Mouse (Mus musculus) 416B (cell line): ENCODE results near the gene Slc6a4.
A peak's percentile ranks its signal among the peaks of the same experiment; 100 is the strongest.

Experiments used
- DNase-seq: peaks from one replicate; pipeline ENCODE4 v3.0.0; 2011; ENCODE audit warnings: low read depth

Slc6a4 gene

DNA sequence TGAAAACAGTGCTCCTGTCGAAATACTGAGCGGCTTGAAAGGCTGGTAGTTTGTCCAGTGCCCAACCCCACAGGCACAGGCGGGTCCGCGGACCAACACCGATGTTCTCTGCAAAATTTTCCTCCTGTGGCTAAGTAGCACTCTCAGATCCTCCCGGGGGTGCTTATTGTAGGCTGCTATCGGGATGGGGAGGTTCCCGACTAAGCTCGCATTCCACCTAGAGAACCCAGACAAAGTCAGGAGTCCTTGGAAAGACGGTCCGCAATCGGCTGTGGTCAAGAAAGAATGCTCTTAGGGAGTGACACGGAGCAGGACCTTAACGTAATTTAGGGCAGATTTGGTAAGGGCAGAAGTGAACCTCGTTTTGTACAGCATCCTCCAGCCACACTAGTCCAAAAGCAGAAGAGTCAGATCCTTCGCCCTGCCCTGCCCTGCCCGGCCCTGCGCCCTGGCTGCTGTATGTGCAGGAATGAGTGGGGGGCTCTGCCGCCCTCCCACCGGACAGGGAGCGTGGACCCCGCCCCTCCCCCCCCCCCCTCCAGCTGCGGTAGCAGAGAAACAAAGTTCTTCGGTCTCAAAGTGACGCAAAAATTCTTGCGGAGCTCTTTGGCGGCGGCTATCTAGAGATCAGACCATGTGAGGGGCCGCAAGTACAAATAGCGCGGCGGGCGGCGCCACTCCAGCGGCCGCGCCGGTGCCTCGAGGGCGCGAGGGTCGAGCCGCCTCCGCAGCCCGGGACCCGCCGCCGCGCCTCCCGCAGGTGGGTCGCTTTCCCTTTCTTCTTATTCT is at the start of gene Slc6a4:
Gene Slc6a4 (plus strand): TSS at position 688 of the 789 bp plus-strand sequence.
- no peak for DNase-seq

DNA sequence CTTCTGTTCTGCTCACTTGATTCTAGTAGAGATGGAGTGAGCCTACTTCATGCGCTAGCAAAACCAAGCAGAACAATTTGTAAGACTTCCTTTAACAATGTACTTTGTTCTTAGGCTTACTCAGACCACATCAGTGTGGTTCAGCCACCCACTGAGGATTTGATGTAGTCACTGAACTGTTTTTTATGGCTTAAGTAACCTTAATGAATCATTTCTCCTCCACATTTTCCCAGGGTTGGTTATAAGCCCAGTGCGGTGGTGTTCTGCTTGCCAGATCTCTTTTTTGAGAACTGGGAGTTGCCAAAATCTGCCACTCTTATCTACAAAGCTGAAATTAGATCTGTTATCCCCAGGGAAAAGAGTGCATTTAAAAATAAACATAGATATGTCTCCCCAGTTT is 44.9 kb upstream of the Slc6a4 start:
- peak; percentile 43 for DNase-seq

DNA sequence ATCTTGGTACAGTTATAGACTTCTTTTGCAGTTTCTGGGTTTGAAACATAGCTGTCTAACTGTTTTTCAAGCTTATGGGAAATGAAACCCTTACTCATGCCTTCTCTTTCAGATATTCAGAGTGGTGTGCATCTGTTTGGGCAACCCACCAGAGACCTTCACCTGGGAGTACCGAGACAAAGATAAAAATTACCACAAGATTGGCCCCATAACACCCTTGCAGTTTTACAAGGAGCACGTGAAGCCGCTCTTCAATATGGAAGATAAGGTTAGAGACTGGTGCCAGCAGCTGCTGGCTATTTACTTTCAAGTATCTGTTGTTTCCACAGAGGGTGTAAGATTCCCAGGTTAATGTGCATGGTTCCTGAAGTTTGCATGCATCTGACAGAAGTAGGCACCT is 32.7 kb upstream of the Slc6a4 start:
- no peak for DNase-seq

DNA sequence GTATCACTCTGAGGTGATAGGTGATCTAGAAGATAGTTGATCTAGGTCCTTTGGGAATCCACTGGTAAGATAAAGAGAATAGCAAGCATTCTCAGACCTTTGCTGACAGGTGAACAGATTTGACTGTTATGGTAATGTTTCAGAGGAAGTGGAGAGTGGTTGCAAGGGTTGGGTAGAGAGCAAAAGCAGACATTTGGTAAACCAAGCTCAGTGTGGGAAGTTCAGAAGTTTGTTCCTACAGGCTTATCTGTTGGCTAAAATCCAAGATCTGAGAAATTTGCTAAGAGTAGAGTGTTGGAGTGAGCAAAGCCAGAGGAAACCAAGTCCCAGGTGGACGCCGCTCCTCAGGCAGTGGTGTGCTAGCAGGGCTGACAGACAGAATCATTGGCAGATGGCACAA is 28.1 kb upstream of the Slc6a4 start:
- peak; percentile 50 for DNase-seq

DNA sequence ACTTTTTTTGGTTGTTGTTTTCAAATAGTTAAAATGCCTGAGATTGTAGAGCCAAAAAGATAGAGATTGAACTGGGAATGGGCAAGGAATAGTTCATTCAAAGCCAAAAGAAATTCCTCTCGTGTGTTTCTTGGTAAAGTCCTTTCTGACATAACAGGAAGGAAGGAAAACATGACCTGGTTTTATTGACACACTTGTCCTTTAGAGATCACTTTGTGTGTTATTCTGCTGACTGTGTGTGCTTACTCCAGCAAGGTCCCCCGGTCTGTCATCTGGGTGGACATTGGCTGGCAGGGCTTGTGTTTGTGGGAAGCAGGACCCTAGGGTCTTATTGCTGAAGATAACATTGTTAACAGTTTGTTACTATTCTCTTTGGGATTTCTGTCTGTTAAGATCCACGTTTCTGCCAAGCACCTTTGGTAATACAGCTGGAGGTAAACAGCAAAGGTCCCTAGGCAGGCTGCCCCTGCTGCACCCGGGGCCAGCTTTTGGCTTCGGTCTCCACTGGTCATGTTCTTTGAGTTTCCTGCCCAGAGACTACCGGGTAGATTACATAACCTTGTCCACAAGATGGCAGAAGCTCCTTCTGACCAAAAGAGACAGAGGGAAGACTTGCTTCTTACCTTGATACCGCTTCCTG is 23.6 kb upstream of the Slc6a4 start:
- peak; percentile 40 for DNase-seq

DNA sequence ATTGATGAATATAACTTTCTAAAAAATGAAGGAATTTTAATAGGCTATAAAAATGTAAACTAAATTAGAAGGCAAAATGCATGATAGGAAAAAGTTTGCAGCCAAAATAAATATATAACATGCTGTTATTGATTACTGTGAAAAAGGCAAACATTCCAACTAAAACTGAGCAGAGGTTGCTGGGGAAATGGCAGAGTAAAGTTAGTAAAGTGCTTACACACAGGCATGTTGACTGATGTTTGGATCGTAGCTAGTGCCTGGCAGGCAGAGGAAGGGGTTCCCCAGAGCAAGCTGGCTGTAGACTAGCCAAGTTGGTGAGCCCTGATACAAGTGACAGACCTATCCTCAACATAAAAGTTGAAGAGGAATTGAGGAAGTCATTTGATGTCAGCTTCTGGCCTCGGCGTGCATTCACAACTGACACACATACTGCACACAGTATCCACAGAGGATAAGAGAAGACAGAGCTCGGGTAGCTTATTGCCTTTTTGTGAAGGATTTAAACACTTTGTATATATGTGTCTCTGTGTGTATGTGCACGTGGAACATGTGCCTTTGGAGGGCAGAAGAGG is 16.7 kb upstream of the Slc6a4 start:
- no peak for DNase-seq

DNA sequence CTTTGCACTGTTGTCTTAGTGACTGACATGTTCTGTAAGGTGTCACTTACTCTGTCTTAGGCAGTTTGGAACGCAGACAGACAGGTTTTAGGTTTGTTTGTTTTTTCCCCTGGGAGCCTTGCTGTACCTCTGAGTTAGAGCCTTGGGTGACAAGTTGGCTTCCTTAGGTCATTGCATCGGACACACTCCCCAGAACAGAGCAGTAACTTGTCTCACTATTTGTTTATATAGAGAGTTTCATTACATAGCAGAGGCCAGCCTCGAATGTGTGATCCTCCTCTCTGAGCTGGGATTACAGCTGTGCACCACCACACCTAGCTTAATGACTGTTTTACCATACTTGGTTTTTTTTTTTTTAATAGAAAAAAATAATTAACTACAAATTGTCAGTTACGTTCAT is 16.0 kb upstream of the Slc6a4 start:
- no peak for DNase-seq

DNA sequence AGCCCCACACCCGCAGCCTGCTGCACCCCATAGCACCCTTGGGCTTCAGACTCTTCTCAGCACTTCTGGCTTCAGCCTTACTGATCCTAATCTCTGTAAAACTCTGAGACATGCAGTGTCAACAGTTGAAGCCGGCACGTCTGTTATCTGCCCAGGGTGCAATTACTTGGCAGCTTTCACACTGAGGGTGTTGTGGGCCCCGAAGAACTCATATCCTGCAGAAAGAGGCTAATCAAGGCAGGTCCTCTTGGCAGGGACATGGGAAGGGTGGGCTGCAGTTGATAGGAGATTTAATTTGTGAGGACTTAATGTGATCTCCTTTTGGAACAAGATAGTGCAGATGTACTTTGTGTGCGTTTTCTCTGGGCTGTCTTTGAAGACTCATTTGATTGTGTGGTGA is 14.8 kb upstream of the Slc6a4 start:
- DNase-seq, result no peak

DNA sequence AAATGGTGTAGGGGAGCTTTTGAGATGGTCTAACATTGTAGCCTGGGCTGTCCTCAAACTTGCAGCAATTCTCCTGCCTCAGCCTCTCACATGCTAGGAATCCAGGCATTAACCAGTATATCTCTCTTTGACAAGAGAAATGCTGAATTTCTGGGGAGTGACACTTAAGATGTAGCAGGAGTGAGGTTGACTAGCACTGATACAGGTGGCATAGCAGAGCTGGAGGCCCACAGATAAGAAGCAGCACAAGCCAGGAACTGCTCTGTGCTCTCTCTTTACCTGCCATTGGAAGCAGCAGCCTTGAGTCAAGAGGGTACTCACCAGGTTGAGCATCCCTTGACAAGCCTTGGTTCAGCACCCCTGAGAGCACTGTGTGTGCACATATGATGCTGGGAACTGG is 14.2 kb upstream of the Slc6a4 start:
- DNase-seq, result no peak

DNA sequence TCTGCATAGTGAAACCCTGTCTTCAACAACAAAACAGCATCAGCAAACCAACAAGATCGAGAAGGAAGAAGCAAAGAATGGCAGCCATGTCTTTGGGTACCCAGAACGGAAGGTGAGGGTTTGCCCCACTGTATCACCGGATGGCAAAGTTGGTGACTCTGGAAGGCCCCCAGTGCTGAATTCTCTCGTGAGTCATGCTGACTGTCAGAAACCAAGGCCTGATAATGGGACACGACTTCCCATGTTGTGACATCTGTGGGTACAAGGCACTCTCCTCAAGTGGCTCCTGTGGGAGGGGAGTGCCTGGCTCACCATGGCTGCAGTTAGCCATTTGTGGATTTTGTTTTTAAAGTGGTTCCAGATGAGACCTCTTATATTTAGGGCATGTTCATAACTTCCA is 7.6 kb upstream of the Slc6a4 start:
- peak; percentile 95 for DNase-seq

DNA sequence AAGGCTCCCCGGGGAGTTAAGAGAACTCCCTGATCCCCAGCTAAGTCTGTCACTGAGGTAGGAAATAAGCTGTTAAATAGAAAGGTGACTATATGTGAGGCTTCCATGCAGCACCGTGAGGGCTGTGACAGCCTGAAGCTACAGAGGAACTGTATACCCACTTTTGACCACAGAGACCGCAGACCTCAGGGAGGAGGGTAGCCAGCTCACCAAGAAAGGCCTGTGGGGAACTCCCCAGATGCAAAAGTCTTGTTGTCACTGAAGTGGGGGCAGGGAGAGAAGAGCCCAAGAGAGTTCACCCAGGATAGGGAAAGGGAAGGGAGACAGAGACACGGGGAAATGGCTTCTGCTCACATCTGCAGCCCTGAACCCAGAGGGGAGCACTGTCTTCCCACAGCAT is 5.5 kb upstream of the Slc6a4 start:
- DNase-seq, result peak; percentile 90

DNA sequence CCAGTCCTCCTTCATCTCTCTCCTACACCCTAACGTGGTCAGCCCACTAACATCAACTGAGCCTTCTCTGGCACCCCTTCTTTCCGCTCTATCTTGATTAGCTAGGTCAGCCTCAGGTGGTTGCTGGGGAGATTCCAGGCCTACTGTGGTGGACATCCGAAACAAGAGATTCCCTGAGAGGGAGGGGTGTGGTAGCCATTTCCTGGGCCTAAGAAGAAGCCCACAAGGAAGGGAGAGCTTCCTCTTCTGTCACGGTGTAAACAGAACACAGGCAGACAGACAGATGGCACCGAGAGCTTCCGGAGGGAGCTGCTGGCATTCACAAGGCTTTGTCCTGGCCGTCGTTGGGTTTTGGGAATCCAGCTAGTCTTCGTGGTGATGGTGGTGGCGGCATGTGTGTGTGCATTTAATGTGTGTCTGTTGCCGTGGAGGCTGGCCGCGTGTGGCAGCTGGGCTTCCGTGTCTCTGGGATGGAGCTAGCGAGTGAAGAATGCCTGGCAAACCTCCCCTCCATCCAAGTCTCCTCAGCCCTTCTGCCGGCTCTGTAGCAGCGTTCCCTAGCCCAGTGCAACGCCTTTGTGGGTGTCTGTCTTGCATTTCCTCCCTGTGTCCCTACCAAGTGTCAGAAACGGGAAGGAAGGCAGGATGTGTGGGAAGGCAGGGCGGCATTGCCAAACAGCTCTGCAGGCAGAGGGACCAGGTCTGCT is 2.3 kb upstream of the Slc6a4 start:
- DNase-seq, result peak; percentile 46

DNA sequence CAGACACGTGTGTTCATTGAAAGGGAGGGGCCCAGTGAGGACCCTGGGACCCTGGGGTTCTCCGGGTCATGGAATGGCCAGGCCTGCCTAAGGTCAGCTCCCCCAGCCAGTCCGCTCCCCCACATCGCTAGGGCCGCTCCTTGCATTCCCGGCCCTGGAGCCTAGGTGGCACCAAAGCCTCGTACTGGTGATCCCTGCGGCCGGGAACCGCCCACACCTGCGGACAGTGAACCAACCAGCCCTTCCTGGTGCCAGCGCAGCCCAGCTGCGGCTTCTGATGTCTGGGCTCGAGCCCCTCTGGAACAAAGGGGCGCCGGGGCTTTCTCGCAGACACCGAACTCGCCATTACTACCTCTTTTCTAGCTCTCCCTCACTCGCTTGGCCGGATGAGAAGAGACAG is 1.1 kb upstream of the Slc6a4 start:
- DNase-seq, result peak; percentile 78

DNA sequence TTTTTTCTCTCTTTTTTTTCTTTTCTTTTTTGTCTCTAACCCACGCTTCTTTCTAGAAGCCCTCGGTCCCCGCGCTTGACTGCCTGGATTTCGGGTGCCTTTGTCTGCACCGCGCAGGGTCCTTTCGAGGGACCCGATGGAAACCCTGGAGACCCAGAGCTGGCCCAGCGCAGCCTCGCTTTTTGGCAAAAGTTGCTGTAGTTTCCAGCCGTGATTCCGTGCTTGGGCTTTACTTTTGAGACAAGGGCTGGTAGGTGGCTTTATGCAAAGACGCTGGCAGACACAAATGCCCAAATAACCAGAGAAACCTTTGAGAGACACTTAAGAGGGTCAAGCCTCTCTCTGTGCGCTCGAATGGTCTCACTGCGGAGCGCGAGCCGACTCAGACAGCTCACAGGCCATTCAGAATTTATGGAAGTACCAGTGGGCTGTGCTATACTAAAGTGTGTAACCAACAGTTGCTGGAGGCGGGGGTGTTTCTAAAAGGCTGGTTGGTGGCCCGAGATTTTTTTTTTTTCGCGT is 363 bp downstream of the Slc6a4 start:
- no peak for DNase-seq

DNA sequence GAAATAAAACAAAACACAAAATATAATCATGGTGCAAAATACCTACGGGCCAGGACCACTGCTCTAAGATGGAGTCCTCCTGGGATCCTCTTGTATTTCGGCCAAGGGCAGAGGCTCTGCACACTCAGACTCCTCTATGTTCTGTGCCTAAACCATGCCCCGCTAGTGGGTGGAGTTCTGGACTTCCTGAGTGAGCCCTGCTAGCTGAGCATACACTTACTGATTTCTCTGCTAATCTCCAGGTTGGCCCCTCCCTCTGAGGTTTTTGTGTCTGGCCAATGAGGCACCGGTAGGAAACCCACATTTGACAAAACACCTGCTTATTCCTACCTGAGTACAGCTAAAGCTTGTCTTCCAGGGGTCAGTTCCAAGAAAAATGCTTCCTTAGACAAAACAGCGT is 2.3 kb downstream of the Slc6a4 start:
- DNase-seq, result peak; percentile 80

DNA sequence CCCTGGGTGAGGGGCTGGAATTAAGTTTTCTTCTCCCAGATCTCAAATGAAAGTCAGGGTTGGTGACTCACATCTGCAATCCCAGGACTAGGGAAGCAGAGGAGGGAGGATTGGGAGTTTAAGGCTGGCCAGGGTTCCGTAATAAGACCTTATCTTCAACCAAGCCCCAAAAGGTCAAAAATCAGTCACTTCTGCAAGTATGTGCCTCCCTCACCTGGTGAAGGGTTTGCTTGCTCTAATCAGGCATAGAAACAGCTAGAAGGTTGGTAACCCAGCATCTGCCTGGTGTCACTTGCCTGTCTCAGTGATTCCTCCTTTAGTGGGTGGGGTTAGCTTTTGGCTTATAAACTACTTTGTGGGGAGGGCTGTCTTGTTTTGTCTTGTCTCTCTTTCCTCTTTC is 4.0 kb downstream of the Slc6a4 start:
- no peak for DNase-seq

DNA sequence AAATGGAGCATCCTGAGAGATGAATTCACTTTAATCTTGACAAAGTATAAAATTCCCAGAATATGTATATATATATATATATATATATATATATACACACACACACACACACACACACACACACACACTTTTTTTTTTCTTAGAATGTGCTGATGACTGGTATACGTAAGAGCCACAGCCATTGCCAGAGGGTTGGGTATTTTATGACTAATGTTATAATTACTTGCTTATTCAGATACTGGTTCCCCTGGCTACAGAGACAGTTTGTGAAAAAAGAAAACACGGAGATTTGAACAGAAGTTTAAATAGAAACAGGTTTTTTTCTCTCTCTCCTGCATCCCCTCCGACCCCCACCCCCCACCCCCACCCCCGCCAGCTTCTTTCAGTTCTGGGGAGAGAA is 7.5 kb downstream of the Slc6a4 start:
- no peak for DNase-seq

DNA sequence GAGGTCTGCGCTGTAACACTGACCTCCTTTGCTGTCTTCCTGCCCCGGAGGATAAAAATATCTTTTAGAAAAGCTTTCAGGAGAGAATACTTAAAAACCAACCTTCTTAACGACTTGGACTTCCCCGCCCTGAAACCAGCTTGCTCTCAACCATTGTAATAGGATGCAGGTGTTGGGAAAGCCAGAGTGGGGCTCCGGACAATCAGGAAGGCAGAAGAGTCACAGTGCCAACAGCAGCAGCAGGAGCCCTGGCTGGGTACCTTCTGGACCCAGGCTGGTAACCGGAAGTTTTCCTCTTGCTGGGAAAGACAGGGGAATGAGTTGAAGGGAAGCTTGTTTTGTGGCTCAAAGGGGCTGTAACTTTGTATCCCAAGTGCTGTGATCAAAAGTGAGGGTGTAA is 8.2 kb downstream of the Slc6a4 start:
- DNase-seq, result no peak

DNA sequence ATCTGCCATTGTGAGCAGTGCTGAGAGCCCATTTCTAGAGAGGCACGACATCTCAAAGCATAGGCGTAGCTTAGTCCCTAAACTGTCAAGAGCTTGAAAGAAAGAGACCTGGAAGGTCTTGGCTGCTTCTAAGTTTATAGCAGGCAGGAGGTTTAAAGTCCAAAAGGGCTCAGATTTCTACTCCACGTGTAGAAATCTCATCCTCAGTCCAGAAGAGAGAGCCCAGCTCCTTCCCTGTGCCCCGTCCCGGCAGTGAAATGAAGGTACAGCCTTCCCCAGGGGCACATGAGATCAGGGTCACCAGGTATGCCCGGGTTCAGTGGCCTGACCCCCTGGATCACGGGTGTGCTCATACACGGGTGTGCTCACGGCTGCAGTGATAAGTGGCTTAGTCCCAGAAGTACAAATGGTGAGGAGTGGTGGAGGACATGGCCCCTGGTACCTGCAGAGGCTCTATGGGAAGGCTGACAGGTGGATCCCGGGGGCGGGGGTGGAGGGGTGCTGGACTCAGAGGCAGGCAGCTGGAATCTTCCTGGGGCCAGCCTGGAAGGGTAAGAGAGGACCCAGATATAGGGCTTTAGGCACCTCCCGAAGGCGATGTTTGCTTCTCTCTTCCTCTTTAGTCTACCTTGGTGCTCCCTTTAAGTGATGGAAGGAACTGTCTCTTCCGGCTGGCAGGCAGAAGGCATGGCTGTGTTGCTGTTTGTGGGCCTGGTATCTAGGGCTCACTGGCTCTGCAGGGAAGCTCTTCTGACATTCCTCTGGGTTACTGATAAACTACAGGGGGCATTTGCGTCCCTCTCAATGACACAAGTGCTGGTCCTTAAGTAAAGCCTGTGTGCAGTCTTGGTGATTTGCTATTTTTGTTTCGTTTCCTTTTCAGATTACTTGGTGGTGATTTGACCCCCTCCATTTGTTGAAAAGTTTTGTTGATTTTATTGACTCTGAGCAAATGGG is 10.9 kb downstream of the Slc6a4 start:
- no peak for DNase-seq

DNA sequence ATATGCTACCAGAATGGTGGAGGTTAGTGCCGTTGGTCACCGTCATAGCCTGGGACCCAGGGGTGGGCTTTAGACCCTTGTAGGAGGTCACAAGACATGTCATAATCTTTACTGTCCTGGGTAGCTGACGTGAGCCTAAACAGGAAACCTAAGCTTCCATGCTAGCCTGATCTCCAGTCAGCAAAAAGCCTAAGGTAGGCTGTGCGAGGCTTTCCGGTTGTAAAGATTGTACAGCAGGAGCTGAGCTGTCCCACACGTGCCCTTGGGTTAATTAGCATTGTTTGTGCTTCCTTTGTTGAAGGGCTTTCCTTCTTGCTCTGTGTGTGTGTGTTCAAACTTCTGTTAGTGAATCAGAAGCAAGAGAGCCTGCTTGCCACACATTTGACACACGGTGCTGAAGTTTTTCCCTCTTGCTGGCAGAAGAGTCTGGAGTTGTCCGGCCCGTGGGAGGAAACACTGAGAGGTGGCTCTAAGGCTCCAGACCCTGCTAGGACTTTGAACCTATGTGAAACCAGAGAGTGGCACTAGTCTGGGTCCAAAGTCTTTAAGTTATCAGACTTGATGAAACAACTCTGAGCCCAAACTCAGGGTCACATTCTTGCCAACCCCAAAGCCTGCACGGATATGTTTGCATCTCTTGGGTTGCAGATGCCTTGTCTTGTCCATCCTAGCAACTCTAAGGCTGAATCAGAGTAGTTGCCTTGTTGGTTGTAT is 12.5 kb downstream of the Slc6a4 start:
- no peak for DNase-seq

DNA sequence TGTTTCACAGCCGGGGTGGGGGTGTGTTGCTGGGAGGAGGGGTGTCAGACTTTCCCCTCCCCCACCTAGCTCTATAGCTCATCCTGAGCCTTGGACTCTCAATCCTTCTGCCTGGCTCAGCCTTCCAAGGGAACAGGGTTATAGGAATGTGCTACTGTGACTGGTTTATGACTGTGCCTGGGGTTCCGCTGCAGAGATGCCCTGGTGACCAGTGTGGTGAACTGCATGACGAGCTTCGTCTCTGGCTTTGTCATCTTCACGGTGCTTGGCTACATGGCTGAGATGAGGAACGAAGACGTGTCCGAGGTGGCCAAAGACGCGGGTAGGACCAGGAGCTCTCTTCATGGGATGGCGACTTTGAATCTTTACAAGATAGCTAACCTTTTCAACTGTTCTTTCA is 19.6 kb downstream of the Slc6a4 start:
- DNase-seq, result peak; percentile 57
